Mouse (Mus musculus) lung, adult 2 months (tissue): ENCODE data around the gene Olfr1369-ps1.

Experiments
- CTCF ChIP-seq: fragments of 200-500 bp; IDR thresholded peaks from 2 replicates; pipeline ENCODE4 v1.5.1; 2011; ENCODE audit warnings: mild to moderate bottlenecking, low read length, control low read depth; ENCODE audit not compliant: insufficient read depth
- POLR2A ChIP-seq: fragments of 200-500 bp; IDR thresholded peaks from 2 replicates; pipeline ENCODE4 v1.6.1; 2011; ENCODE audit warnings: low read depth, mild to moderate bottlenecking, control low read depth, low read length, borderline replicate concordance; ENCODE audit errors: extremely low read depth

- TF ChIP-seq CTCF (no peak), POLR2A (no peak)
These were observed 28.6 kb upstream of the Olfr1369-ps1 start for GRCm38 (mm10) chr13:21082686-21083085.
